Mouse (Mus musculus) T-helper 1 cell (primary cell): Measurements from ENCODE around the gene Pla2g2e.
"Not testable (repeated sequence)": the region's sequence is repeated elsewhere in the genome, so short reads cannot be mapped to it uniquely, and the experiment has no call there.

Source experiments
- in situ Hi-C: fragments of 300-600 bp; cut with MboI, MseI; formaldehyde crosslinking; loops from one replicate; pipeline ENCODE4 v1.15.1; 2025; ENCODE audit warnings: high pct_unique_total_duplicates

The Pla2g2e gene

DNA sequence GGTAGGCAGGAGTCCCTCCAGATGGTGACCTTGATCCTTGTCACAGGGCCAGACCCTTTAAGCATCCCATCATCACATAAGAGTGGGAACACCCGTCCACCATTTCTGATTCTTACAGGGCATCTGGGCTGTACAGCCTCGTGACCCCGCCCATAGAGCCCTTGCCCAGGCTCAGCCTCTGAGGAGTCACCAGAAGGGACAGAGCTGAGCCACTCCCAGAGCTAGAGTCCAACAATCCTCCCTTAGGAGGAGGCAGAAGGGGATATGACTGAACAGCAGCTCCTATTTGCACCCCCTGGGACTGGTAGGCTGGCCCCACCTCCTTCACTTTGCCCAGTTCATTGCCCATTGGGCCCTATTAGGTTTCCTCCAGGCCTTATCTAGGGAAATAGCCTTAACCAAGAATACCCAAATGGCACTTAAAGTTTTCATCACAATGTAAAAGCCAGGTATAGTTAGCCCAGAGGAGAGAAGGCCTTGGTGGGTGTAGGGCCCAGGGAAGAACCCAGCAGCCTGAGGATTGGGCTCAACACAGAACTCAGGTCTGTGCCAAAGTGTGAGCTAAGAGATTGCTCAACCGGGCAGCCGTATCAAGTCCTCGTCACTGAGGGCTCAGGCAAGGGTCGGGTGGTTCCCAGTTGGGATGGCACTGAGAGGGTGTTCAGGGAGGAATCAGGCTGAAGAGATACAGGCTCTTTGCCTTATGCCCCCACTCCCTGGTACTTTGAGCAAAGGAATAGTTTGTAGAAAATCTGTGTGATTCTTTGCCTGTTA lies 3.3 kb downstream of the Pla2g2e start:
- in situ Hi-C loops, result no loop called here

DNA sequence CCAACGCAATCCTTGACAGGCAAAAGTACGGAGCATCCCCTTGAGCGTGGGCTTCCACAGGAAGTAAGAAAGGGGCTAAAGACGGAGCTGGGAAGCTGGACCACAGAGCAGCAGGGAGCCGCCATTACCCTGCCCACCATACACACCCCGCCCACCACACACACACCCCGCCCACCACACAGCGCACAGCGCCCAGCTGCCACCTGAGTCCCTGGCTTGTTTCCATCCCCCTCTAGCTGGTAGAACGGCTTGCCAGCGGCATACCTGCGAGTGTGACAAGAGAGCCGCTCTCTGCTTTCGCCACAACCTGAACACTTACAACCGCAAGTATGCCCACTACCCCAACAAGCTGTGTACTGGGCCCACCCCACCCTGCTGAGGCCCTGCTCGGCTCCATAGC lies 4.4 kb downstream of the Pla2g2e start:
- in situ Hi-C loops, result no loop called here

DNA sequence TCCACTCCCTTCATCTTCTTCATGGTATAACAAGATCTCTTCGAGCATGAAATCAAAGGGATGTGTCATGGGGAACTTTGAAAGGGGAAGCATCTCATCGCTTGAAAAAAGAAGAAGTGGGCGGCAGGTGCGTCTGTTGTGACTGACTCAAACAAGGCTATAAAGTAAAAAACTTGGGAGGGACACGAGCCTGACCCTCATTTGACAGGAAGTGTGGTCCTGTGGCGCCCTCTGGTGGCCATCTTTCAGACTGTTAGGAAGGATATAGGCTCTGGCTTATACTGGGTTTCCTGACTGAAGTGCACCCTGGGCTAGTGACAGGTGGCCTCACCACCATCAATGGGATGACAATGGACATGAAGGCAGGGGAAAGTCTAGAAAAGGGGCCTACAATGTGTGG lies 6.5 kb downstream of the Pla2g2e start:
- in situ Hi-C loops, result no loop called here

DNA sequence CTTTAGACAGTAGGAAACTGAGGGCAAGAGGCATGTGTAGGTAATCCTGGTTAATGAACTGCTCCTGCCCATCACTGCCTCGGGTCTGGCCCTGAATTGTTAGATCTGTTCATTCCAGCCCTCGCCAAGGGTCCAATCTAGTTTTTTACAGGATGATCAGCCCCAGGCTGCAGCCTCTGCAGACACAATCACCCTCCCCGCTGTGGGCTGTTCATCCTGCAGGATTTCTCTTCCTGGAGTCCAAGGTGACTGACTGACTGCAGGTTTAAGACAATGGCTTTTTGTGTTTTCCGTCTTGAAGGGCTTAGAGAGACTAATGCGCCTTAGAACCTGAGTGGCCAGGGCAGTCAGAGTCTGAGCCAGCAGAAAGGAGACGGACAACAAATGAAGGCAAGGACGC lies 11.4 kb downstream of the Pla2g2e start:
- in situ Hi-C loops, result no loop called here

DNA sequence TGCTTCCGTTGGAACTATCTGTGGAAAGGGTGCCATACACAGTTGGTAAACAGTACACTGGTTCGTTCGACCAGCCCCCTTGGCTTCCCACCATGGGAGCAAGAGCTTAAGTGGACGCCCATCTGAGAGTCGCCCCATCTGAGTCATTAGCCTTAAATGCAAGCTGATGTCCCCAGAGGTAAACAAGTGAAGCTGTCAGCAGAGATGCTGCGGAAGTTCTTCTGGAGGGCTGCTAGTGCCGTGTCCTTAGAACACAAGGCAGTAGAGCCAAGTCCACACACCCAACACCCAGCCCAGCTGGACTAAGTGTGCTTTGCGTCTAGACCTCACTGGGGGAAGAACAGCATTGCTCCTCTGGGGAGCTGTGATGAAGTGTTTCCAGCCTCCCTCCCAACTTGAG lies 11.9 kb downstream of the Pla2g2e start:
- in situ Hi-C loops, result no loop called here

DNA sequence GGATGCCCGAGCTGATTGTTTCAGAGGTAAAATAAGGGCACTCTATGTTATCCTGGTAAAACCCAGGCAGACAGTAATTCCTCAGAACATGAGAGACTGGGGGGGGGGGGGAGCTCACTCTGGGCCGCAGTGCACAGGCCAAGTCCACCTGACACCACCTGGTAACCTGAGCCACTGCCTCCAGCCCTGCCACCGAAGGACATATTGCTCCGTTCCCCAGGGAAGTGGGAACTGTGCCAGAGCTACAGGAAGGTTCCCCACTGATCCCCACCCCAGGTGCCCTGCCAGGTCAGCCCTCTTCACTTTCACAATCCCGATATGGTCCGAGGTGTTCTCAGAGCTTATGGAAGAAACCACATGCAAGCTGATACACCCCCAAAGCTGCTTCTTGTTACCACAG lies 14.9 kb downstream of the Pla2g2e start:
- in situ Hi-C loops, result no loop called here

DNA sequence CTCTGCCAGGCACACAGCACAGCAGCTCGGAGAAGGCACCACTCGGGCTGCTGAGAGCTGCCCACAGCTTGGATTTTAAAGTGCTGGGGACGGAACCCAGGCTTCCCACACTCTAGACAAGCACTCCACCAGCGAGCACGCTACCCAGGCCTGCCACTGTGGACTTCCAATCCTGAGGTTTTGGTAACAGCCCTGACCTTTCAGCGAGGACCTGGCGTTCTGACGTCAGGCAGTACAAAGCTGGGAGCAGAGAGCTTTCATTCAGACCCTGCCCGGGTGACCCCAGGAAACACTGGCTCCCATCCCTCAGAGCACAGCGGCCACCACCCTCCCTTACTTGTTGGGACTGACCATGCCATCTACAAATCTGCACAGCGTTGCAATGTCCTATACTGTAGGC lies 16.0 kb downstream of the Pla2g2e start:
- in situ Hi-C loops, result not testable (repeated sequence)

DNA sequence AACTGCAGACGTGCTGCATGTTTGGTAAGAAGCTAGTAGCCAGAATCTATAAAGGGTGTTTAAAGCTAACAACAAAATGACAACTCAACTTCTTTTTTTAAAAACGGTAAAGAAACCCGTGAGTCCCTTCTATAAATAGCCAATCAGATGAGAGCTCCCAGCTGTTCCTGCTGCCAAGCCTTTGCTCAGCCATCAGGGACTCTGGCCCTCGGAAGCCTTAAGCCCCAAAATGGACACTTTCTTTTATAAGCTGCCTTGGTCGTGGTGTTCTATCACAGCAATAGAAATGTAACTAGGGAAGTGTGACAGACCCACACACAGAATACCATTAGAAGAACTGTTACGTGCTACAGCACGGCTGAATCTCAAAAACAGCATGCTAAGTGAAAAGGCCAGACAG lies 21.6 kb downstream of the Pla2g2e start:
- in situ Hi-C loops, result no loop called here

DNA sequence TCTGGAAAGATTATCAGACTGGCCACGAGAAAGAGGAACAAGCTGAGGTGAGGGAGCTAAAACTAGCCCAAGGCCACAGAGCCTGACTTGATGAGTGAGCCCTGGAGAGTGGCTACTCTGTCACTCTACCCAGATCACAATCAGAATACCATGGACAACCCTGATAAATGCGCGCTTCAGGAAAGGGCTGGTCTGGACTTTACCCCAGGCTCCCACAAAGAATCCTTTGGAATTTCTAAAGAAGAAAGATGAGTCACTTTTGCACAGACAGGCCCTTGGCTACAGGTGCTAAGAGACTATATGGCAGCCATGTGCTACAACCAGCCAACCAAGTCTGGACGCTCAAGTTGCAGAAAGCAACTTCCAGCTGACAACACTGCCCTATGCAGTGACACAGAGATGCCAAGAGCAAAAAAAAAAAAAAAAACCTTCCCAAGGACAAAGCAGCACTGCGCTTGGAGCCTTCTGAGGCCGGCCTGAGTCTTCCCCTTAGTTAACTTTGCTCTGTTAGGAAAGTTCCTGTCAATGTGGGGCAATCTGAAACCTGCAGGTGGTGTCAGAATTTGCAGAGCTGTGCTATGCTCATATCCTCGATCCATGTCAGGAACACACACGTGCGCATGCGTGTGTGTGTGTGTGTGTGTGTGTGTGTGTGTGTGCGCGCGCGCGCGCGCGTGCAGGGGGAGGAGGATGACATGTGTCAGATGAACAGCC lies 28.0 kb downstream of the Pla2g2e start:
- in situ Hi-C loops, result no loop called here

DNA sequence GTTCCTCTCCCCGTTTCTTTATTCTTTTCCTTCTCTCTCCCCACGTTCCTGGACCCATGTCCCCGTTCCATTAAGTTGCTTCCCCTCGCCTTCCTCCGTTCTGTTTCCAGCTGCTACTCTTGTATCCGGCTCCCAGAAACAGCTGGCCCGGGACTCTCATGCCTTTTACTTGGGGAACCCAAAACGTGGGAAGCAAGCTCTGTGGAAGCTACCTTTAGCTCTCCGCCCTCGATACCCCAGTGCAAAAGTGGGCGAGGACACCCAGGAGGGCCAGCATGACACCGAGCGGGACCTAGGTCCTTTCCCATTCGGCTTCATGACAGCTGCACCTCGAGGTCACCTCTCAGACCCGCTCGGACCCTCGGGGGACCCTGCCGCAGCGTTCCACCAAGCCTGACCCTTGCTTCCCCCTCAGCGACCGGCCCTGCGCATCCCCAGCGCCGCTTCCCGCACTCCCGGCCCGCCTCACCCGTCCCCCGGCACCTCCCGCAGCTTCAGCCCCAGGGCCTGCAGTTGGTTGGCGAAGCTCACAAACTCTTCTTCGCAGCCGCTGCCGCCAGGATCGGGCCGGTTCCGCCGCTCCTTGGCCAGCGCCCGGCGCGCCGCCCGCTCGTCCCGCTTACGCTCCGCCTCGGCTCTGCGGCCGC lies 35.5 kb downstream of the Pla2g2e start:
- in situ Hi-C loops, result no loop called here

DNA sequence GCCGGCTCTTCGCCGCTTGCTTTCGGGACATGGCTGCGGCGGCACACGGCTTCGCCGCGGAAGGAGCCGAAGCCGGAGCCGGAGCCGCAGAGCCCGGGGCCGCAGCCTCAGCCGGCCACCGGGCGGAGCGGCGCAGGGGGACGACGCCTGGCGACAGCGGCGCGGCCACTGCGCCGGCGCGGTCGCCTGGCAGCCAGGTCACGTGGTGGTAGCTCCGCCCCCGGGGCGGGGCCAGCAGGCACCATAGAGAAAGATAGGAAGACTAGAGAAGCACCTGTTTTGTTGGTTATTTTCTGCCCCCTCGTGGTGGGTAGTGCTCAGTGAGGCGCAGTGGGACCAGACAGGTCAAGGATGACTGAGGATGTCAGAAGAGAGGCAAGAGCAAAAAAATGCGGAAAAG lies 36.1 kb downstream of the Pla2g2e start, which contains the start of gene Otud3:
Otud3 (minus strand) TSS at position 149 of the 400 bp plus-strand sequence.
- in situ Hi-C loops, result no loop called here

DNA sequence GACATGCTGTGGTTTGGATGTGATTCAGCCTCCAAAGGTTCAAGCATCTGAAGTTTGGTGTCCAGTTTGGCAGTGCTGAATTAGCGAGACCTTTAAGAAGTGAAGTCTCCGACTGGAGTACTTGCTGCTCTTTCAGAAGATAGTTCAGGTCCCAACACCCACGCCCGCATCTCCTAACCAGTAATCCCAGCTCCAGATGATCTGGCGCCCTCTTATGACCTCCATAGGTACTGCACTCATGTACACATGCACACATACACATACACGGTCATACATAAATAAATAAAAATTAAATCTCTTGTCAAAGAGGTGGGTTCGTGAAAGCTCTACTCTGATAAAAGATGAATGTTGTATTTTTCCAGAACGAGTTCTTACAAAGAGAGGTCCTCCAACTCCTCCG lies 39.5 kb downstream of the Pla2g2e start:
- in situ Hi-C loops, result no loop called here

DNA sequence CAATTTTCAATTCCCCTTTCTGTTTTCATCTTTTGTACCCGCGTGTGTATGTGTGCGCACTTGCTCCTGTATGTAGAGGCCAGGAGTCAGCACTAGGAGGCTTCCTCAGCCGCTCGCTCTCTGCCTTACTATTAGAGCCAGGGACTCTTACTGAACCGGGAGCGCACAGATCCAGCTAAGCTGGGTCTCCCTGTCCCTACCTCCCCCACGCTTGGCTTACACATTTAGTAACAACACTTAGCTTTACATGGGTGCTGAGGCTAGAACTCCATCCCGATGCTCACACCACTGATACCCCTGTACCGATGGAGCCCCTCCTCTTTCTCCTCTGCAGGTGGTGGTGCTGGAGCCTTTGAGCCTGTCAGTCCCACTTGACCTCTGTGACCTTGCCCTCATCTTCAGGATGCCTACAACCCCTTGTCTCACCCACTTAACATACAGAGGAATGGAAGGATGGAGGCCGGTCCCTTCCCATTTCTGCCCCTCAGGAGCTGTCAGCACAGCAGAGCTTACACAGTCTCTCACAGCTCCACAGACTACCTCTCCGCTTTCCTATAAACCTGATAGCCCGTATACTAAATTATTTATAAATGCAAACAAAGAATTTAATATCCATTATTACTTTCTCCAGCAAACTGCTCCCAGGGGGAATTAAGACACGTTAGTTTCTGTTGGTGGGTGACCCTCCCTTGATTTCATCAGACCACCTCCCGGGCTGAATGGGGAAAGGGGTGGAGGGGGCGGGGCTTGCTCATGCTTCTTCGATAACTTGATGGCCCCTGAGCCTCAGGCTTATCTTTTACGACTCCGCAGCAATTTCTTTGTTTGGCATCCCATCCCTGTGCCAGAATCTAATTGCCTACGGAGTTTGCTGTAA lies 43.8 kb downstream of the Pla2g2e start:
- in situ Hi-C loops, result loop anchor here (5.0 kb wide), 1 partner anchor 91 kb away; no protein-coding TSS in a partner anchor

DNA sequence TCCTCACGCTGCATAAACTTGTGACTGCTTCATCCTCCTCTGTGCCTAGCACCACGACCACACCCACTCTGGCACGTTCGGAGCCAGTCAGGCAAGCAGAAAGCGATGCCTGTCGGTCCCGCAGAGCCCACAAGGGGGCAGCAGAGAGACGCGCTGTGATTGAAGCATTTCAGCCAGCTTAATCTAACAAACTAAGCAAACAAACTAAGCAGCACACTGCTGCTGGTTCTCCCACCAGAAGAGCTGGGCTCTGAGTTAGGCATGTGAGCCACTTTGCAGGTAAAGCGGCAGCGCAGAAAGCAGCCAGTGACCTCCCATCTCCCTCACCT lies 44.4 kb downstream of the Pla2g2e start:
- in situ Hi-C loops, result loop anchor here (5.0 kb wide), 1 partner anchor 90 kb away; no protein-coding TSS in a partner anchor

DNA sequence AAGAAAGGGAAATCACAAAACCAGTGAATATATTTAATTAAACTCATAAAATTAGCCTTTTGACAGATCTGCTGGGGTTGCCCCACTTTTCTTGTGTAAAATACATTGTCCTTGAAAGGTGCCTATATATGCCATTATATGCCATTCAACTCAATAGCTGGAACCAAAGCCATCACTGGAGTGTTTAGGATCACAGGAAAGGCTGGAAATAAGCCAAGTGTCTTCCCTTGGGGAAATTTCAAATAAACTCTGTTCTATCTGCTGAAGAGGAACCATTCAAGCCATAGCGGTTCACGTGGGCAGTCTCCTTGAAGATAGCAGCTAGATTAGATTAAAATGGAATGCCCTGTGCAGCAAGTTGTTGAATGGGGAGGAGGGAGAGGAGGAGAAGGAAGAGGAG lies 47.8 kb downstream of the Pla2g2e start:
- in situ Hi-C loops, result loop anchor here (5.0 kb wide), 2 partner anchors 57 to 152 kb away; partner anchors contain the start of gene Htr6
